Mouse (Mus musculus): ENCODE results near the gene Srgap3.

Srgap3 gene

GRCm38 (mm10) chr6:112793887-112794286, 153.2 kb downstream of the Srgap3 start:
- no peak for TF ChIP-seq GATA4 (IDR thresholded peaks at IDR 0.05; ENCODE audit: insufficient replicate concordance, low read length)

DNA sequence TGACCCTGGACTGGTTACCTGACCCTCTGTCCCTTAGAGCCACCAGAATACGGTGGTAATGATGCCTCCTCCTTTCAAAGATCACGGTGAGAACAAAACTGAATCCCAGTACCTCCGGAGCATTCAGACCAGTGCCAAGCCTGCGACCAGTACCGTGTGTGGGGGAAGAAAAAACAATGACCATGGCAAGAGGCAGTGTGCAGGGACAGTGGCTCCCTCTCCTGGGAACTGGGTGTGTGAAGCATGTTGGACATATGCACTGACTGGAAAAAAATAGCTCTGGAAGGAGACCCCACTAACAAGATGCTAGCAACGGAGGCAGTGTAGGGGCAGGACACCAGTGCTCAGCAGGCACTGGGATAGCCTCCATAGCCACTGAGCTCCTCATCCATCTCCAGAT, 157.2 kb downstream of the Srgap3 start:
- no peak for TF ChIP-seq GATA4 (IDR thresholded peaks at IDR 0.05; ENCODE audit: insufficient replicate concordance, low read length)

DNA sequence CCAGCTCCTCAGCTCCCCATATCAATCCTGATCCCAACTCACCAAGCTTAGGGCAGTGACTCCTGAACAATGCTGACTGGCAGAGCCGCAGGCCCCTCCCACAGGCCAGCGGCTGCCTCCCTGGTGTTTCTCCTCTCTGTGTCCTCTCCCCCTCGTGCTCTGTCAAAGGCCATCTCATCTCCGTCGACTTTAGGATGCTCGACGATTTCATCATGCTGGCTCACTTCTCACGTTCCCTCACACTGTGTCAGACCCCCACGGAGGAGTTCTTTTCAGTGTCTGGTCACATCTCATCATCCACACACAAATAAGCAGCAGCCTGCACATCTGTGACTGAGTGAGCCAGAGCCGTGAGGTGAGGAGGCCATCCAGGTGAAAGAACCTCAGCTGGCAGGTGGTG, 158.4 kb downstream of the Srgap3 start:
- TF ChIP-seq GATA4 (IDR thresholded peaks at IDR 0.05; ENCODE audit: insufficient replicate concordance, low read length) = no peak

- TF ChIP-seq GATA4 (IDR thresholded peaks at IDR 0.05; ENCODE audit: insufficient replicate concordance, low read length) = no peak
Observed at GRCm38 (mm10) chr6:112788174-112788573, 158.9 kb downstream of the Srgap3 start.

DNA sequence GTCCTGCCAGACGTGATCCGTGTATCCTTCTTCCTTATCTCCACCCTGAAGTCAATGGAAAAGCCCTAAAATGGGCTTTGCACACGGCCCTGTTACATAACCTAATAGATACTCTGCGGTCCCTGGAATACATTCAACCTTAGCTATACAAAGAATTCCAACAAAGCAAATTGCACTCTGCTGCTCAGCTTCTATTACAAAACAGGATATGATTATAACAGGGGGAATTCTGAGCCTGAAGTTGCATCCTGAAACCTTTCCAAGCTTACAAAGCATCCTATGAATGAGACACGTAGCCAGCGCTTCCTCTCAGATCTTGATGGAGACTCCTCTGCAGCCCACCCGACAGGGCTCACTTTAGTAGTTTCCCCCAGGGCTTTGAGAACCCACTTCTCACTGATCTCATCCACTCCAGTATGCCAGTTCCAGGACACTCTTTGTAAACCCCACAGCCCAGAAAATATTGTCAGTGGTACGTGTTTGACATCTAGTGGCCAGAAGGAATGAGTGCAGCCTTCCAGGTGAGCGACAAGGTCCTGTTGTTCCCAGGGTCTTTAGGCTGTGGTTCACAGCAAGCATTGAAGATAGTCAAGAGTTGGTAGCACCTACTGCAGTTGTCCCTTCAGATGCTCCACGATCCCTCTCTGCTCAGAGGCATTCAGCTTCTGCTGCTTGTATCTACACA, 165.5 kb downstream of the Srgap3 start:
- no peak for TF ChIP-seq GATA4 (IDR thresholded peaks at IDR 0.05; ENCODE audit: insufficient replicate concordance, low read length)

- 0 out of 2 replicates have a peak, but pooled peaks have one; percentile 49 for TF ChIP-seq GATA4 (IDR thresholded peaks at IDR 0.05; ENCODE audit: insufficient replicate concordance, low read length)
Observed at GRCm38 (mm10) chr6:112778211-112778610, 168.9 kb downstream of the Srgap3 start.

DNA sequence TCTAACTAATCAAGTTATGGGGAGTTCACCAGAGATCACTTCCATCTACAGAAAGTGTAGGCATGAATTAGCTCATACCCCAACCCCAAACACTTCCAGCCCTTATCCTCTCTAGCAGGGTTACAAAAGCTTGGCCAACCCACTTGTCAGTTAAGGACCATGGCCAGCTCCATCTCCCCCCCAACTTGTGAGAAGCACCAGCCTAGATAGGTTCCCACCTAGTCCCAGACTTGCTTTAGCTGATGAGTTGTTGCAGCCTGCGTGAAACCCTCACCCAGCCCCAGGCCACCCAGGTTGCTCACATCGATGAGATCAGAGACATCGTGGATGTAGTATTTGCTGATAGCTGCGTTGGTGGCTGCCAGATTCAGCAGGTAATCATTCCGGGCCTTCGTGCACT, 170.3 kb downstream of the Srgap3 start:
- TF ChIP-seq GATA4 (IDR thresholded peaks at IDR 0.05; ENCODE audit: insufficient replicate concordance, low read length) = no peak

GRCm38 (mm10) chr6:112773754-112774153, 173.3 kb downstream of the Srgap3 start:
- no peak for TF ChIP-seq GATA4 (IDR thresholded peaks at IDR 0.05; ENCODE audit: insufficient replicate concordance, low read length)

DNA sequence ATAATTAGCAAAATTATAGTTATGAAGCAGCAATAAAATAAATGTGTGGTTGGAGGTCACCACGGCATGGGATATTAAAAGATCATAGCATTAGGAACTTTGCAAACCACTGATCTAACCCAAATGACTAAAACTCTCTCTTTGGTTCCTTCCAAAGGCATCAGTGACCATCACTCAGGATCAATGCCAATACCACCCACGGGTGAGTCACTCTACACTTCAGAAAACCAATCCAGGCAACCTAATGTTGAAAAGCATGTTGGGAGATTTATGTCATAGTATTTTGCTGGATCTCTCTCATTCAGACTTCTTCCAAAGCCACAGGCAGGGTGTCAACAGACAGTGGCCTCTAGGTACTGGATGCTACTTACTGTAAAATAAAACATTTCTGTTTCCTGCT, 176.1 kb downstream of the Srgap3 start:
- TF ChIP-seq GATA4 (IDR thresholded peaks at IDR 0.05; ENCODE audit: insufficient replicate concordance, low read length) = no peak

DNA sequence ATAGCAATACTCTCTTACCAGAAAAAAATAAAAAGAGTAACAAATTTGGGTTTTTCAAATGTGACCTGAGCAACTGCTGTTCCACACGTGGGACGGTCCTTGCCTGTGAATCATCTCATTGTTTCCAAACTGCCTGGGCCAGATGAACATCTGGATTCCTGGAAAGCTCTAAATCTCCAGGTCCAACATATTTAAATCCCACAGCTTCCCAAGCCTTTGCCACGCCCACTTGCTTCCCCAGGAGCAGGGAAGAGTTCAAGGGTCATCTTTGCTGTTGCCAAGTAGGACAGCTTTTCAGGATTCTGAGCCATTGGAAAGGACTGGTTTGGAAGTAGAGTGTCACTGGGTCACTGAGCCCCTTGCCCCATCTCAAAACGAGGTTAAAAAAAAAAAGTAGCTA, 188.5 kb downstream of the Srgap3 start:
- TF ChIP-seq GATA4 (IDR thresholded peaks at IDR 0.05; ENCODE audit: insufficient replicate concordance, low read length) = no peak

GRCm38 (mm10) chr6:112756866-112757265, 190.2 kb downstream of the Srgap3 start:
- TF ChIP-seq GATA4 (IDR thresholded peaks at IDR 0.05; ENCODE audit: insufficient replicate concordance, low read length) = no peak

GRCm38 (mm10) chr6:112754994-112755393, 192.1 kb downstream of the Srgap3 start:
- TF ChIP-seq GATA4 (IDR thresholded peaks at IDR 0.05; ENCODE audit: insufficient replicate concordance, low read length) = no peak

GRCm38 (mm10) chr6:112752517-112752916, 194.5 kb downstream of the Srgap3 start:
- no peak for TF ChIP-seq GATA4 (IDR thresholded peaks at IDR 0.05; ENCODE audit: insufficient replicate concordance, low read length)

- TF ChIP-seq GATA4 (IDR thresholded peaks at IDR 0.05; ENCODE audit: insufficient replicate concordance, low read length) = no peak
Observed at GRCm38 (mm10) chr6:112752007-112752406, 195.1 kb downstream of the Srgap3 start.

GRCm38 (mm10) chr6:112742297-112742696, 204.8 kb downstream of the Srgap3 start:
- no peak for TF ChIP-seq GATA4 (IDR thresholded peaks at IDR 0.05; ENCODE audit: insufficient replicate concordance, low read length)

DNA sequence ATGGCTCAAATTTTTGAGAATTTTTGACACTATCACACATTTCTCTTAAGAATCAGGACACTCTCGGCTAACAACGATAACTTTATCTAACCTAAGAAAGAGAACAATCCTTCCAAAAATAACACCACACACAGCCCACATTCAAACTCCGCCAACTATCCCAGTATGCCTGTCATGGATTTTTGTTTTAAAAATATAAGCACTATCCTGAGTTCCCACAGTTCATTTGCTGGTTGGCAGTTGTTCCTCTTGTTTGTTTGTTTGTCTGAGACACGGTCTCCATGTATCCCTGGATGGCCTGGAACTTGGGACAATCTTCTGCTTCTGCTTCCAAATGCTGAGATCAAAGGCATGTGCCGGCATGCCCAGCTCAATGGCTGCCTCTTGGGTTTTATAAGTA, 205.3 kb downstream of the Srgap3 start:
- TF ChIP-seq GATA4 (IDR thresholded peaks at IDR 0.05; ENCODE audit: insufficient replicate concordance, low read length) = no peak

DNA sequence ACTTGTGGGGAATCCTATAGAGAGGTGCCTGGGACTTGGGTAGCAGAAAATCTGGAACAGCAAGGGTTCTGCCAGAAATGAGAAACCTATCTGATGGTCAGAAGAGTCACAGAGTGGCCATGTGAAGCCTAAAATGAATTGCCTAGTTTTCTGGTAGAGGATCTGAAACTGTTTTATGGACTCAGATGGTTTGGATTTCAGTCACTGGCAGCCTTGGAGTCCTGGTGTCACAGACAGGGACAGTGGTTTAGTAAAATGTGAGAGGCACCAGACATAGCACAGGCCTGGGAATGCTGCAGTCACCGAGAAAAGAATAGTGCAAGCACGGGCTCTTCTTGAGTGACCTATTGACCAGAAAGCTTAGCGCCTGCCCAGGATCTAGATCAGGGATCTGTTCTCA, 207.4 kb downstream of the Srgap3 start:
- no peak for TF ChIP-seq GATA4 (IDR thresholded peaks at IDR 0.05; ENCODE audit: insufficient replicate concordance, low read length)
